Mouse (Mus musculus): ENCODE results near the gene Fam221b. TPM values are rescaled to one million over a fixed set of nuclear protein-coding genes. Genes with fewer than 3 reads are reported as not detected.

The Fam221b gene
- polyA plus RNA-seq, 1 experiment from 2014 or later: 3.6 TPM

DNA sequence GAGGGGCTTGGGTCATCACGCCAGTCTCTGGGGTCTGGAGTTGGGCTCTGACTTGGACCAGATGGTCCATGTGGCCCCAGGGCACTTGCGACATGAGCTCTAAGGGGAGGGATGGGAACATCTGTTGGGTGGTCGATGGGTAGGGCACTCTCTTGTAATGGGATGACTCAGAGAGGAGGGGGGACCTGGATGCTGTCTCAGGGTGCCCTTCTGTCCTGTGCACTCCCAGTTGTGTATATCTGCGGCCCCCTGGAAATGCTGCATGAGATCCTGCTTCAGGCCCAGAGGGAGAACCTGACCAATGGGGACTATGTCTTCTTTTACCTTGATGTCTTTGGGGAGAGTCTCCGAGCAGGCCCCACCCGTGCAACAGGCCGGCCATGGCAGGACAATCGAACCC is 35.6 kb downstream of the Fam221b start:
- H3K4me2 ChIP-seq: peak overlapping the region; percentile 88
- no peaks in the 10 kb centered on the region for H3K36me3 ChIP-seq
- WGBS: 73% methylated on average over 8 of the region's 8 CpGs
- no peaks in the 10 kb centered on the region for H3K9me3 ChIP-seq
- peaks cover 35% of the 10 kb centered on the region for H3K4me1 ChIP-seq (replicated peaks)
- no peak overlapping the region for H3K27ac ChIP-seq
- ATAC-seq (ENCODE audit: insufficient number of reproducible peaks, insufficient read depth, low FRiP score, low TSS enrichment, low read depth): no peak
- H3K9ac ChIP-seq (replicated peaks): no peak overlapping the region
- H3K4me3 ChIP-seq (replicated peaks): no peak overlapping the region
- peaks cover 19% of the 10 kb centered on the region for H3K27me3 ChIP-seq

DNA sequence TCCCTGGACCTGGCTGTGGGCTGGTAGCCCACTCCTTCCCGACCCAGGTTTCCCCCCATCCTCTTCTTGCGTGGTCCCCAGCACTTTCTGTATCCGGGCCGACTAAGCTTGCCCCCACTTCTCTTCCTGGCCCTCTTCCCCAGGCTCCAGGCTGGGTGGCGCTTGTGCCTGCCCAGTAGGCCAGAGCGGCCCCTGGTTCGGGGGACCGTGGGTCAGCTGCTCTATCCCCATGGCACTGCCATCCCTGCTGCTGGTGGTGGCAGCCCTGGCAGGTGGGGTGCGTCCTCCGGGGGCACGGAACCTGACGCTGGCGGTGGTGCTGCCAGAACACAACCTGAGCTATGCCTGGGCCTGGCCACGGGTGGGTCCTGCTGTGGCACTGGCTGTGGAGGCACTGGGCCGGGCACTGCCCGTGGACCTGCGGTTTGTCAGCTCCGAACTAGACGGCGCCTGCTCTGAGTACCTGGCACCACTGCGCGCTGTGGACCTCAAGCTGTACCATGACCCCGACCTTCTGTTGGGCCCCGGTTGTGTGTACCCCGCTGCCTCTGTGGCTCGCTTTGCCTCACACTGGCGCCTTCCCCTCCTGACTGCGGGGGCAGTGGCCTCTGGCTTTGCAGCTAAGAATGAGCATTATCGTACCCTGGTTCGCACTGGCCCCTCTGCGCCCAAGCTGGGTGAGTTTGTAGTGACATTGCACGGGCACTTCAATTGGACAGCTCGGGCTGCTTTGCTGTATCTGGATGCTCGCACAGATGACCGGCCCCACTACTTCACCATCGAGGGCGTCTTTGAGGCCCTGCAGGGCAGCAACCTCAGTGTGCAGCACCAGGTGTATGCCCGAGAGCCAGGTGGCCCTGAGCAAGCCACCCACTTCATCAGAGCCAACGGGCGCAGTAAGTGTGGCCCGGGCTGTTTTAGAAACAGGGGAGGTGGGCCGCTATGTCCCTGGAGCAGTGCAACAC is 36.7 kb downstream of the Fam221b start:
- 44% methylated on average over 42 of the region's 42 CpGs for WGBS
- Histone ChIP-seq H3K27ac (no peak overlapping the region), H3K4me2 (peak overlapping the region; percentile 88), H3K9ac (replicated peaks) (peak overlapping the region; percentile 96), H3K27me3 (peaks cover 19% of the 10 kb centered on the region), H3K4me1 (replicated peaks) (peaks cover 35% of the 10 kb centered on the region), H3K9me3 (no peaks in the 10 kb centered on the region), H3K36me3 (no peaks in the 10 kb centered on the region), H3K4me3 (replicated peaks) (peak overlapping the region; percentile 74)
- no peak for ATAC-seq (ENCODE audit: insufficient number of reproducible peaks, insufficient read depth, low FRiP score, low TSS enrichment, low read depth)

DNA sequence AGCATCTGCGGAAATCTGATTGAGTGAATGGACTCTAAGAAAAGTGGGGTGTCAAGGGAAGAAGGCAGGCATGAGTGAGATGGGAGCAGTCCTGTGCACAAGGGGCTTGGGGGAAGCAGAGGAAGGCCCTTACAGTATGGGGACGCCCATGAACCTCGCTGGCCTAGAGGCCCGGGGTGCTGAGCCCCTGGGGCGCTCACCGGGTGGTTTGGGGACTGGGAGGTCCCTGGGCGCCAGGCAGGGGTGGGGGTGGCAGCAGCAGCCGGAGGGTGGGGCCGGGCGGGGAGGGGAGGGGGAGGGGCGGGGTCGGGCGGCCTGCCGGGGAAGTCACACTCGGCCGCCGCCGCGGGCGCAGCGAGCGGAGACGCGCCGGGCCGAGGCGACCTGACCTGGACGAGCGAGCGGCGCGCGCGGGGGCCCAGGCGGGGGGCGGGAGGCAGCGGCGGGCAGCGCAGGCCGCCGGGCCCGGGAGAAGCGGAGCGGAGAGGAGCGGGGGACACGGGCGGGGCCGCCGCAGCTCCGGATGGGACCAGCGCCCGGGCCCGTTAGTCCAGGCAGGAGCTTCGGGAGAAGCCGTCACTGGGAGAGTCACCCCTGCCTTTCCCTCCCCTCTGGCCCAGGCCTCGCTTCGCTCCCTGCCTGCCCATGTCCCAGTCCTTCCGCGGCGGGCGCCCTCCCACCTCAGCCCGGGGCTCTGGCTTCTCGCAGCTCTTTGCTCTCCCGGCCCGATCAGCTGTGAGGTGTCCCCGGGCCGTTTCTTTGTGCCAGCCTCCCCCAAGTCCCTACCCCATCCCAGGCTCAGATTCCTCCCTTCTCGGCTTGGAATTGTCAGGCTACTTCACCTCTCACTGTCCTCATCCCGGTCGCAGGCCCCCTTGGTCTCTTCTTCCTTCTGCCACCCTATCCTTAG is 37.6 kb downstream of the Fam221b start, which contains the start of gene Npr2:
Npr2 (plus strand) TSS at position 890 of the 910 bp plus-strand sequence.
- peak within 1 kb of the TSS; percentile 72 for H3K27ac ChIP-seq
- H3K27me3 ChIP-seq: peaks cover 19% of the 10 kb centered on the region
- no peaks in the 10 kb centered on the region for H3K36me3 ChIP-seq
- H3K4me1 ChIP-seq (replicated peaks): peaks cover 35% of the 10 kb centered on the region
- H3K4me2 ChIP-seq: peak within 1 kb of the TSS; percentile 88
- peak; percentile 33 for ATAC-seq (ENCODE audit: insufficient number of reproducible peaks, insufficient read depth, low FRiP score, low TSS enrichment, low read depth)
- no peaks in the 10 kb centered on the region for H3K9me3 ChIP-seq
- peak within 1 kb of the TSS; percentile 74 for H3K4me3 ChIP-seq (replicated peaks)
- H3K9ac ChIP-seq (replicated peaks): peak within 1 kb of the TSS; percentile 96
- WGBS: 2% methylated on average over 61 of the region's 70 CpGs

DNA sequence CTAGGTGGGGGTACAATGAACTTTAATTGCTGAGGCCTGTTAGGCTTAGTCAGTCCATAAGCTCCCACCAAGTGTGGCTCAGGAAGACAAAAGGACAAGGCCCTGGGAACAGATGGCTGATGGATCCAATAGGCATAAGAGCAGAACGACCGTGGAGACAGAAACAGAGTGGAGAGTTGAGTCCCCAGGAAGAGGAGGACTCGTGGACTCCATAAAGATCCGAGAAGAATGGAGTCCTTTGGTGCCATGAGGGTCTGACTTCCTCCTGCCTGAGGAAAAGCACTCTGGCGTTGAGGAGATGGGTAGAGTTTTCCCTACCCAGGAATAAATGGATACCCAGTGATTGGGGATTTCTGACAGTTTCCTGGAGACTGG is 38.3 kb downstream of the Fam221b start:
- peak overlapping the region; percentile 74; the same call in 1 of the 2 replicates for H3K4me3 ChIP-seq (replicated peaks)
- H3K27me3 ChIP-seq: peaks cover 19% of the 10 kb centered on the region
- H3K9ac ChIP-seq (replicated peaks): peak overlapping the region; percentile 96
- H3K36me3 ChIP-seq: no peaks in the 10 kb centered on the region
- H3K27ac ChIP-seq: peak overlapping the region; percentile 72; the same call in 1 of the 2 replicates
- H3K4me2 ChIP-seq: peak overlapping the region; percentile 88
- no peaks in the 10 kb centered on the region for H3K9me3 ChIP-seq
- whole genome bisulfite sequencing: 23% methylated on average over 5 of the region's 5 CpGs
- H3K4me1 ChIP-seq (replicated peaks): peaks cover 35% of the 10 kb centered on the region
- ATAC-seq (ENCODE audit: insufficient number of reproducible peaks, insufficient read depth, low FRiP score, low TSS enrichment, low read depth): 0 out of 2 replicates have a peak, but pooled peaks have one; percentile 11

DNA sequence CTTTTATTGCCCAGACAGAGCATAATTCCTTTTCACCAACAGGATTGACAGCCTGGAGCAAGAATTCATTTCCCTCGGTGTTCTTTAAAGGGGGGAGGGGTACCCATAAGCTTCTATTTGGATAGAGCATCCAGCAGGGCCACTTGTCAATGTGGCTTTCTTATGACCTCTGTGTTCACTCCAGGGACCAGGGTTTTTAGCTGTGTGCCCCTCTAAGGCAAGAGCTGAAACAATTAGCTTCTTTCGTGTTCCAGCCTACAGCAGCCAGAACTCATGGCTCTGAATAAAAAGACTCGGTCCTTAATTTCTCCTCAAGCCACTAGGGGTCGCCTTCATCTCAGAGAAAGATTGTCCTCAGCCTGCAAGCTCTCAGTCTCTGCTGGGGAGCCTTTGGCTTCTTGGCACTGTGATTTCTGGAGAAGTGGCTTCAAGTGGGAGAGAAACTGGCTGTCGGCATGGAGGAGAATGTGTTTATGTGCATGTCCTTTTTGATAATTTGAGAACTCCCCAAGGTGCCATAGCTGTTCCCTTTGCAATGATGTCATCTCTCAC is 38.8 kb downstream of the Fam221b start:
- peak overlapping the region; percentile 72; the same call in 1 of the 2 replicates for H3K27ac ChIP-seq
- peaks cover 35% of the 10 kb centered on the region for H3K4me1 ChIP-seq (replicated peaks)
- H3K27me3 ChIP-seq: peaks cover 19% of the 10 kb centered on the region
- 0 out of 2 replicates have a peak overlapping the region, but pooled peaks have one; percentile 88 for H3K4me2 ChIP-seq
- H3K9me3 ChIP-seq: peaks cover 5% of the 10 kb centered on the region
- no peak overlapping the region for H3K9ac ChIP-seq (replicated peaks)
- WGBS: 8% methylated on average over 5 of the region's 5 CpGs
- ATAC-seq (ENCODE audit: insufficient number of reproducible peaks, insufficient read depth, low FRiP score, low TSS enrichment, low read depth): peak; percentile 57
- no peak overlapping the region for H3K4me3 ChIP-seq (replicated peaks)
- H3K36me3 ChIP-seq: no peaks in the 10 kb centered on the region

DNA sequence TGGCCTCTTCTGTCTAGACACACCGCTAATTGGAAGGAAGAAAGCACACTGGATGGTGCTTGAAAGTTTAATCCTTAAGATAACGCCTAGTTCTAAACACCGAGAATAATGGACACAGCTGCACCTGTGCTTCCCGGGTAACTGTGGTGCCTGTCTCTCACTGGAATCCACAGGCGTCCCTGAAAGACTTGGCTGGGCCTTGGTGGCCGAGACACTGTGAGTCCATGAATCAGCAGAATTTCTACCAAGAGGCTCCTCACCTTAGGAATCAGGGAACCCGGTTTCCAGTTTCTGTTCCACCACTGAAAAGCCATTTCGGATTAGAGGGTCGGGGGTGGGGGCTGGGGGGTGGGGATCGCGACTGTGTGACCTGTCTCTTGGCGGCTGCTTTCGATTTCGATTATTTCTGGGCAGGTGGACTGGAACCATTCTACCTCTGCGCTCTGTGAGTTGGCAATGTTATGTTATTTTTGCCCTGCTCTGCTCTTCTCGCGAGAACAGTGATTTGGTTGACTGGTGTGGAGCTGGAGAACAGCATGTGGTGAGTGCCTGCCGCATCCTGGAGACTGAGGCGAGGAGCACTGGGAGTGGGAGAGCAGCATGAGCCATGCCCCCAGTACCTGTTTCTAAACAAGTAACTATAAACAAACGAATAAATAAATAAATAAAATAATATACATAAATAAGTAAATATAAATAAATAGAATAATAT is 39.7 kb downstream of the Fam221b start:
- 41% methylated on average over 20 of the region's 20 CpGs for WGBS
- no peak for ATAC-seq (ENCODE audit: insufficient number of reproducible peaks, insufficient read depth, low FRiP score, low TSS enrichment, low read depth)
- Histone ChIP-seq H3K9me3 (peaks cover 12% of the 10 kb centered on the region), H3K9ac (replicated peaks) (no peak overlapping the region), H3K27me3 (peaks cover 19% of the 10 kb centered on the region), H3K4me1 (replicated peaks) (peaks cover 35% of the 10 kb centered on the region), H3K36me3 (no peaks in the 10 kb centered on the region), H3K27ac (no peak overlapping the region), H3K4me3 (replicated peaks) (no peak overlapping the region), H3K4me2 (no peak overlapping the region)

DNA sequence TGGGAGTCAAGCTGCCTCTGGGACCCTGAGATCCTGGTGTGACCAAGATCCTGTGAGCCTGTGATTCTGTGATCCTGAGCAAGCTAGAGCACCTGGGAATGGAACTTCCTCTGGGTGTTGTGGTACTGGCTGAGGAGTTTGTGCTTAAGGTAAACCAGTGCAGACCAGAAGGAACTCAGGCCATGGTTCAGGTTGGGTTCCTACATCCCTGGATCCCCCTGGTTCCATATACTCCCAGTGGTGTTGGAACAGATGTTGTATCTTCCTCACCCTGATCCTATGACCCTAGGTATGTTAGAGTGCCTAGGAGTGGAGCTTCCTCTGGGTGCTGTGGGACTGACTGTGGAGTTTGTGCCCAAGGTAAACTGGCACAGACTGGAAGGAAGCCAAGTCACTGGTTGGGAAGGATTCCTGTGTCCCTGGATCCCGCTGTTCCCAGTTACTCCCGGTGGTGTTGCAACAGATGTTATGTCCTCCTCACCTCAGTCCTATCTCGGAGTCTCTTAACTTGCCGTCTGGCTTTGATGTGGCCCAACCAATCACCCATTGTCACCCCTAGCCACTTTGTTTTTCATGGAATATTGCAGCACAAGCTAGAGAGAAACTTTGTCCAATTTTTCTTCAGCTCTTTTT is 48.7 kb downstream of the Fam221b start:
- no peak for ATAC-seq (ENCODE audit: insufficient number of reproducible peaks, insufficient read depth, low FRiP score, low TSS enrichment, low read depth)
- no peak overlapping the region for H3K27ac ChIP-seq
- H3K4me2 ChIP-seq: no peak overlapping the region
- peaks cover 3% of the 10 kb centered on the region; the same call in 1 of the 2 replicates for H3K27me3 ChIP-seq
- no peak overlapping the region for H3K4me3 ChIP-seq (replicated peaks)
- no peaks in the 10 kb centered on the region for H3K4me1 ChIP-seq (replicated peaks)
- no peaks in the 10 kb centered on the region for H3K36me3 ChIP-seq
- peaks cover 13% of the 10 kb centered on the region for H3K9me3 ChIP-seq
- 72% methylated on average over 4 of the region's 4 CpGs for WGBS
- H3K9ac ChIP-seq (replicated peaks): no peak overlapping the region

DNA sequence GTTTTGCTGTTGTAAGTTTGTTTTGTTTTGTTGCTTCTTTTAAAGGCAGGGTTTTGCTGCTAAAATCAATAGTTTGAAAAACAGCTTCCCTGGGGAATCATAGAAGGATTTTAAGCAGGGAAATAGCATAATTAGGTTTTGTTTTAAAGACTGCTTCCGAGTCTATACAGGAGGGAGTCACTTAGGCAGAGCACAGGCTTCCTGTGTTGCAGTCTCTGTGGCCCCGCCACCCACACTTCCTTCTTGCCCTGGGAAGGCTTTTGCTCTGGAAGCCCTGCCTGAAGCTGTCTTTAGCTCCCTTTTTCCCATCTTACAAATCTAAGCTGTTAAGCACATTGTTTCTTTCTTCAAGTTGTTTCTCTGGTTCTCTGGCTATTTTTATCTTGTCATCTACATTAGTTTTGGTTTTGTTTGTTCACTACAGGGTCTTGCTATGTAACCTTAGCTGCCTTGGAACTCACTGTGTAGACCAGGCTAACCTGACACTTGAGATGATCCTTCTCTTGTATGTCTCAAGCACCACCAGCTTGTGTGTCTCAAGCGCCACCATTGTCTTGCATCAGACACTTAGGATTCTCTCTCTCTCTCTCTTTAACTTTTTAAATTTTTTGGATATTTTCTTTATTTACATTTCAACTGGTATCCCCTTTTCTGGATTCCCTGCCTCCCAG is 55.8 kb downstream of the Fam221b start:
- no peak overlapping the region for H3K4me3 ChIP-seq (replicated peaks)
- H3K27me3 ChIP-seq: no peaks in the 10 kb centered on the region
- ATAC-seq (ENCODE audit: insufficient number of reproducible peaks, insufficient read depth, low FRiP score, low TSS enrichment, low read depth): no peak
- 55% methylated on average over 3 of the region's 3 CpGs for WGBS
- no peak overlapping the region for H3K9ac ChIP-seq (replicated peaks)
- H3K36me3 ChIP-seq: no peaks in the 10 kb centered on the region
- H3K4me1 ChIP-seq (replicated peaks): no peaks in the 10 kb centered on the region
- H3K27ac ChIP-seq: no peak overlapping the region
- no peaks in the 10 kb centered on the region for H3K9me3 ChIP-seq
- no peak overlapping the region for H3K4me2 ChIP-seq

DNA sequence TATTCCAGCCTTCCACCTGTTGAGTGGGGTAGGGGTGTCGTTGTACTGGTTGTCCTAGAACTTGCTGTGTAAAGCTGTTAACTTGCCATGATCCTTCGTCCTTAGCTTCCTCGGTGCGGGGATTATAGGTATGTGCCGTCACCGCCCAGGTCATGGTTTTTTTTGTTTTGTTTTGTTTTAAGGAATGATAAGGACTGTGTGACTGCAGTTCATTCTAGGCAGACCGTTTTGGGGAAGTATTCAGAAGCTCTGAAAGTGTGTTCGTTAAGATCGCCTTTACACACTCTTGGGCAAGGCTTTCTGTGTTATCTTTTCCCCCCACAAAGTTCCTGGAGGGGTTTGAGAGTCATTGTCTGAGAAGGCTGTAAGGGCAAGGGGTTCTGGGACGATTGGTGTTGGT is 56.4 kb downstream of the Fam221b start:
- Histone ChIP-seq H3K9ac (replicated peaks) (no peak overlapping the region), H3K4me3 (replicated peaks) (no peak overlapping the region), H3K4me1 (replicated peaks) (no peaks in the 10 kb centered on the region), H3K9me3 (no peaks in the 10 kb centered on the region), H3K4me2 (no peak overlapping the region), H3K36me3 (no peaks in the 10 kb centered on the region), H3K27ac (no peak overlapping the region), H3K27me3 (no peaks in the 10 kb centered on the region)
- 76% methylated on average over 10 of the region's 10 CpGs for WGBS
- ATAC-seq (ENCODE audit: insufficient number of reproducible peaks, insufficient read depth, low FRiP score, low TSS enrichment, low read depth): no peak

Measured in limb, embryonic 12.5 days (tissue).